Mouse (Mus musculus) layer of hippocampus, adult 9-10 months (tissue): ENCODE measurements around the gene Ccdc84.
"Not testable (repeated sequence)": the region's sequence is repeated elsewhere in the genome, so short reads cannot be mapped to it uniquely, and the experiment has no call there.

Experiments
- DNase-seq: peaks from one replicate; pipeline ENCODE4 v3.0.0; 2022; ENCODE audit warnings: low spot score

Gene Ccdc84

DNA sequence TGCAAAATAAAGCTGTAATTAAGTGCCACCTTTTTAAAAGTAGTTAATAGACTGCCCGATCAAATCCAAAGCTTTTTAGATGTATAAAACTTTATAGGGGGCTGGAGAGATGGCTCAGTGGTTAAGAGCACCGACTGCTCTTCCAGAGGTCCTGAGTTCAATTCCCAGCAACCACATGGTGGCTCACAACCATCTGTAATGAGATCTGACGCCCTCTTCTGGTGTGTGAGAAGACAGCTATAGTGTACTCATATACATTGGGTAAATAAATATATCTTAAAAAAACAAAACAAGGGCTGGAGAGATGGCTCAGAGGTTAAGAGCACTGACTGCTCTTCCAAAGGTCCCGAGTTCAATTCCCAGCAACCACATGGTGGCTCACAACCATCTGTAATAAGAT is 56.4 kb downstream of the Ccdc84 start:
- not testable (repeated sequence) for DNase-seq

DNA sequence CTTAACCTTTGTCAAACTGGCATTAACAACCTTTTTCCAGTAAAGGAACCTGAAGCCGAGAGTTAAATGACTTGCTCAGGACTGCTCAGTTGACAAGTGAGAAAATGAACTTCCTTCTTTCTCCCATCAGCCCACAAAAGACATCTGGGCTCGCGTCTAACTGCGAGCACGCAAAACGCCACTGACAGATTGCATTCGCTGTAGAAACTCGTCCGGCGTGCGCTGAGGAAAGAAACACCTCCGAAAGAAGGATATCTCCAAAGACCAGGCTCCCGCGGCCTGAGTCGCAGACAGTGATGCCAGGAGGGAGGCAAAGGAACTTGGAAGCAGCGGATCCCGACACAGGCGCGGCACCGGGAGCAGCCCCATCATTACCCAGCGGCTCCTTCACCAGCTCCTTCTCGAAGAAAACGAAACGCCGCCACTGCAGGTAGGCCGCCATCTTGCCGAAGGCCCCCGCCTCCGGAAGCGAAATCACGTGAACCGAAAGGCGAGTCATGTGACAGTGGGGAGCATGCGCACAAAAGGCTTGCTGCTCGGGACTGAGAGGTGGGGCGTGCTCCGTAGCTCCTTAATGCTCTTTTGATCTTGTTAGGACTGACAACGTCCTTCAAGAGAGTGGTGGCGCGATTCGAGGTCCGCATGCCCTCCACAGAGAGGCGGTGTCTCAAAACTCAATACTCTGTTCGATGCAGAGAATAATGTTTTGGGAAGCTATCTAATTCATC is 57.0 kb downstream of the Ccdc84 start, which contains the start of gene Vps11:
Vps11 (minus strand) TSS at position 481 of the 728 bp plus-strand sequence.
- peak; percentile 81 for DNase-seq
